Mouse (Mus musculus): ENCODE data around the gene Chst13. TPM values are rescaled to one million over a fixed set of nuclear protein-coding genes. Genes with fewer than 3 reads are reported as not detected.

The Chst13 gene
- total RNA-seq (2014; fragmentation: Nextera tagmentation): 11.5 and 16.0 TPM in 2 replicates
- 15.9 and 19.9 TPM in 2 replicates for total RNA-seq (2017)

DNA sequence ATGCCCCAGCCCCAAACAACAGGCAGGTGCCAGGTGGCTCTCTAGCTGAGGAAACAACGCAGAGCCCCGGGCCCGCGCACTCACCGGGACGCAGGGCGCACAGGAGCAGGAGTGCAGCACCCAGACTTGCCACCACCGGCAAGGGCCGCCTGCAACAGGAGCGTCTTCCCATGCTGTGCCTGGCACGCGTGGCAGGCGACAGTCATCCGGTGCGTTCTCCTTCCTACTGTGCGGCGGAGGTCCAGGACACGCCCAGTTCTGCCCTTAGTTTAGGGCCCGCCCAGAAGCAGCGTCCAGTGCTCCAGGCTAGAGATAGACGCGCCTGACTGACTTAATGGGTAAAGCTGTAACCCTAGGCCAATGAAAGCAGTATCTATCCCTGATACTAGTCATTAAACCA is at the start of gene Chst13:
Gene Chst13, minus strand, starts transcription at position 195 of the 400 bp plus-strand sequence.
- ATAC-seq (replicated peaks; ENCODE audit: poor library complexity, severe bottlenecking): peak; percentile 72

DNA sequence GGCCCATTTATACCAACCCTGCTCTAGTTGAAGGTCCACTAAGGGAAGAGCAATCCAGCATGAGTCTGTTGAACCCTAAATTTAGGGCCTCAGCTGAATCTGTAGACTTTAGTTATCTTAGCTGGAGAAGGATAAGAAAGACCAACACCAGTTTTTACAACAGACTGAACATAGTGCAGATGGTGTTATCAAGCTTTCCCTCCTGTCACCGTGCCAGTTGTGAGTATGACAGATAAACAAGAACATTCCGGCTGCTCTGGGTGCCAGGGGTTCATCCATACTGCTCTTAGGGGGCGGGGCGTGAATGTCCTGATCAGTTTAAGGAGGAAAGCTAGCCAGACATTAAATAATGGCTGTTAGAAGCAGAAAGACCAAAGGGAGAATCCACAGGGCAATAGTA is 49.7 kb upstream of the Chst13 start:
- no peak for ATAC-seq (replicated peaks; ENCODE audit: poor library complexity, severe bottlenecking)

DNA sequence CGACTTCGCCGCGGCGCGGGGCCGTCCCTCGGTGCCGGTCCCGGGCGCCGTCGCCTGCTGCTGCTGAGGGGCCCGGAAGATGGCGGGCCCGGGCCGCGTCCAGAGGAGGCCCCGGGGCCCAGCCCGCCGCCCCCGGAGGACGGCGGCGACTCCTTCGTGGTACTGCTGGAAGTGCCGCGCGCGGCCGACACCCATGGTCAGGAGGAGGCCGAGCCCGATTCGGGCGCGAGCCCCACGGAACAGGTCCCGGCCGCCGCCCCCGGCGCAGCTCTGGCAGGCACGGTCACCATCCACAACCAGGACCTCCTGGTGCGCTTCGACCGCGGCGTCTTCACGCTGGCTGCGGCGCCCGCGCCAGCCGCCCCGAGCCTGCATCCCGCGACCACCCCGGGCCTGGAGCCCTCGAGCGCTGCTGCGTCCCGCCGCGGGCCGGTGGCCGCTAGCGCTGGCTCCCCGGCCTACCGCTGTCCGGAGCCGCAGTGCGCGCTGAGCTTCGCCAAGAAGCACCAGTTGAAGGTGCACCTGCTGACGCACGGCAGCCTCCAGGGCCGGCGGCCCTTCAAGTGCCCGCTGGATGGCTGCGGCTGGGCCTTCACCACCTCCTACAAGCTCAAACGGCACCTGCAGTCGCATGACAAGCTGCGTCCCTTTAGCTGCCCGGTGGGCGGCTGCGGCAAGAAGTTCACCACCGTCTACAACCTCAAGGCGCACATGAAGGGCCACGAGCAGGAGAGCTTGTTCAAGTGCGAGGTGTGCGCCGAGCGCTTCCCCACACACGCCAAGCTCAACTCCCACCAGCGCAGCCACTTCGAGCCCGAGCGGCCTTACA is 45.0 kb upstream of the Chst13 start:
- ATAC-seq (replicated peaks; ENCODE audit: poor library complexity, severe bottlenecking): peak; percentile 40

DNA sequence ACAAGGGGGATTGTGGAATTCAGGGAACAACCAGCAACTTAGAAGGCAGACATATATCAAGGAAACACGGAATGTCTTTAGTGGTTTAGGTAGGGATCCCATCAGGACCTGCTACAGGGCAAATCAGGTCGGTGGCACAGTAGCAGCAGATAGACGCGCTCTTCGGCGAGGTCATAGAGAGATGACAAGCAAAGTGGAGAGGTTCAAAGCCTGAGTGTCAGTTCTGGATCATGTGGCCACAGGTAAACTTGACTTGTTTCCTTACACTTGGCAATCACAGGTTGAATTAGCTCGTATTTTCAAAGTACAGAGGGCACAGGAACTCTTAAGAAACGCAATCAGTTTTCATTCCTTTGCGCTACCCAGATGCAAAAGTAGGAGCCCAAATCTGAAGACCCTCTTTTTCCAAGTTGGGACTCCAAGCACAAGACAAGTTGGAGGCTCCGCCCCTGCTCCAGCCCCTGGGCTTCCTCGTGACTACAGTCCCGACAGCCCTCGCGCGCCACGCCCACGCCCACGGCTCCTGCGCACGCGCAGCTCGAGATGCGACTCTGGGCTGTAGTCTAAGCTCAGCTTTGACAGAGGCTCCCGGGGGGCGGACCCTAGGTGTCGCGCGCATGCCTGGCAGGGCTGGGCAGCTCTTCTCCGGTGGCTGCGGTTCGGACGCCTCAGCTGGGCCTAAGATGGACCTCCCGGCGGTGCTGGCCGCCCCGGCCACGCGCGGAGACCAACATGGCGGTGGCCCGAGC is 44.2 kb upstream of the Chst13 start, which contains the start of gene Zxdc:
Gene Zxdc, plus strand, starts transcription at position 517 of the 749 bp plus-strand sequence.
- ATAC-seq (replicated peaks; ENCODE audit: poor library complexity, severe bottlenecking): peak; percentile 95

DNA sequence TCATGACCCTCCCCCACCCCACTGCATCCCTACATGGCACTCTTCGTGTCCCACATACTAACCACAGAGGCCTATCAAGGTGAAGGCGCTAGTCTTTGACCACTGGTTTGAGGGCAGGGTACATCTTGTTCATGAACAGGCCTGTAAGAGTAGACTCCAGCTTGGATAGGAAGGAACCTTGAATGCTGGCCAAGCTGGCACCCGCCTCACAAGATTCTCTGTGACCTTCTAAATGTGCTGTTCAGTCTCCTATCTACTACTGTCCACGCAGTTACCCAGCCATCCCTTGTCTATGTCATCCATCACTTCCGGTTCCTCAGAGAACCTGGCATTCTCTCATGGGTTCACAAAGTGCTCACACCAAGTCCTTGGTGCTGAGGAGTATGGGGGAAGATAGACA is 38.3 kb upstream of the Chst13 start:
- no peak for ATAC-seq (replicated peaks; ENCODE audit: poor library complexity, severe bottlenecking)

DNA sequence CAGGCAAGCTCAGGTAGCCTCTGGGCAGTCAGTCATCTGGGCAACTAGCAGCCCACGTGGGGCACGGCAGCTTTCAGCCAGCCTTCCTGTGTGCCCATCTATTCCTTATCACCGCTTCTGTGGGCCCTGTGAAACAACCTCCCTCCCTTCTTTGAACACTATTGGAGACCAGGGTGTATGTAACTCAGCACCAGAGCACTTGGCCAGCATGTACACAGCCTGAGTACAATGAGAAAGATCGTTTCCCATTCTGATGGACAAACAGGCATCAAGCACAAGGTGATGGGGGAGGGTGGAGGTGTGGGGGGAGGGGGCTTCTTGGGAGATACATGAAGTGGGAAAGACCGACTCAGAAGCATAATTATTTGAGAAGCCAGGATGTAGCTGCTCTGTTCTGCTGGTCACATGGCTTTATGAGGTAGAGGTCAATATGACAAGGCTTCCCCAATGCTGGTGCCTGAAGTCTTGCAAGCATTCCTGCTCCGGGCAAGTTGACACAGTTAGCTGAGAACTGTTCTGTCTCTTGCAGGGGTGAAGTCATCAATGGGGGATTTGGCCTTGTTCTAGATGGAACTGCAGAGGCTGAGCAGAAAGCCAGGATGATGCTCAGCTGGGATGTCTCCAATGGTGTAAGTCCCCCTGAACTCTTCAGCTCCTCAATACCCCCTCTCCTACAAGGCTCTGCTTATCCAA is 36.1 kb upstream of the Chst13 start:
- ATAC-seq (replicated peaks; ENCODE audit: poor library complexity, severe bottlenecking): no peak

DNA sequence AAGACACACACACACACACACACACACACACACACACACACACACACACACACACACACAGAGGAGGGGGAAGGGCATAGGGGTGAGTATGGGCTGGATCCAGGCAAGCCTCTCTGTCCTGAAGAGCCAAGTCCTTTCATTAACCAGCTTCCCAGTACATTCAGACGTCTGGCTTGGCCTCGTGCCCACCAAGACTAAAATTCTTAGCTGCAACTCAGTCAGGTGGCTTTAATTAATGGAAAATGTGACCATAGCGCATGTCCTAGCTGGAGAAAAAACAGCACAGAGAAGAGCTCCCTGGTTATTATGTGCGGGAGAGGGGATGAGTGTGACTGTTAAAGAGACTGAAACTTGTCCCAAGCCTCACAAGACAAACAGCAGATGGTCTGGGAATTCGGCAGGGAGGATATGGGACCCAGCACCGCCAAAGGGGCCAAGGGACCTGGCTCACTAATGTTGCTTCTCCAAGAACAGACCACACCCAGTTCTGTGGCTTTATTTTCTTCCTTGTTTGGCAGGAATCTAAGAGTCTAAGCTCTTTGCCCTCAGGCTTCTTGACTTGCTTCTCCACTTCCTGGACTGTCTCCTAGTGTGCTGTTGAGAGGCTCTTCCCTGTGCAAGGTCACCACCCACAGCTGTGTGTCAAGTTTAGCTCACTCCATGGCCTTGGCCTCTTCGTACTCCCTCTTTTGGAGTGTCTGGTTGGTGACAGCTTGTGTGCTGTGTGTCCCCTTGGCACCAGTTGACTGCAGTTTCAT is 35.2 kb upstream of the Chst13 start:
- no peak; the same call in 1 of the 2 replicates for ATAC-seq (replicated peaks; ENCODE audit: poor library complexity, severe bottlenecking)

DNA sequence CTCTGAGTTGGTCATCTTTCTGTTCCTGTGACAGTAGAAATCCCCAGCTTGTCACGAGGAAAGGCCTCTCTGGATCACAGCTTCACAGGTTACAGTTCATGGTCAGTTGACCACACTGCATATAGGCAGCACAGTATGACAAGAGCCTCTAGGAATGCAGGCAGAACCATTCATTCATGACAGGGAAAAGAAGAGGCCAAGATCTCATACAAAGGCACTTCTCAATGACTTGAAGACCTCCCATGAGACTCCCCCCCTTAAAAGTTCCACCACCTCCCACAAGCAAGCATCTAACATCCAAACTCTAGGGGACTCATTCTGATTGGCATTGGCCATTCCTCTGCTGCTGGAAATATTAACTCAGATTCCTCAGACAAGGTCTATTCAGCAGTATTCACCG is 34.5 kb upstream of the Chst13 start:
- ATAC-seq (replicated peaks; ENCODE audit: poor library complexity, severe bottlenecking): no peak

DNA sequence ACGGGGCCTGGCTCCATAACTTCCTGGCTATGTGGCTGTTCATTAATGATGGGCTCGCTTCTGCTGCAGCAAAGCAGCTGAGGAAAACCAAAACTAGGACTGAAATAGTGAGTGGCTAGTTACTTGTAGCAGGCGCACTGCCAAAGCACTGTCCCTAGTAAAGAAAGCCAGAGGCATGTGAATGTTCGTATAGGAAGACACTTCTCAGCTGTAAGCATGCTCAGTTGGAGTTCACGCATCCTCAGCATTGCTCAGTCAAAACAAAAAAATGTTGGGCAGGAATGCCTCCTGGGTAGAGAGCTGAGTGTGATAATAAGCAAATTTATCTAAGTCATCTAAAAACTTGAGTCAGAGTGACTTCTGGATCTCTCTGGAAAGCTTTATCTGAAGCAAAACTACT is 33.2 kb upstream of the Chst13 start:
- ATAC-seq (replicated peaks; ENCODE audit: poor library complexity, severe bottlenecking): no peak

DNA sequence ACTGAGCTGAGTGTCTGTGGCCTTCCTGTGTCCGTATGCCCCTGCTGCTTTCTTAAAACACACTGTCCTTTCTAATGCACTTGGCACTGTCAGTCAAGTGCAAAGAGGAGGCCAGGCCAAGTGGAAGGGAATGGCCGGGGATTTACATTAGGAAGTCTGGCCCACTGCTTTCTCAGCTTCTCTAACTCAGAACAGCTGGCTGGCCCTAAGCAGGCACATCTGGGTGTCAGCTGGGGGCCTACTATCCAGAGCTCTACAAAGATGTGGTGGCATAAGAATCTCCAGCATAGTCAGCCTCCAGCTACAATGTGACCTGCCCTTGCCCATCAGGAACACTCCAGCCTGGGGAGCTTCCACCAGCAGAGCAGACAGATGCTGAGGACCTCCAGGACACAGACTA is 25.0 kb upstream of the Chst13 start:
- no peak for ATAC-seq (replicated peaks; ENCODE audit: poor library complexity, severe bottlenecking)

DNA sequence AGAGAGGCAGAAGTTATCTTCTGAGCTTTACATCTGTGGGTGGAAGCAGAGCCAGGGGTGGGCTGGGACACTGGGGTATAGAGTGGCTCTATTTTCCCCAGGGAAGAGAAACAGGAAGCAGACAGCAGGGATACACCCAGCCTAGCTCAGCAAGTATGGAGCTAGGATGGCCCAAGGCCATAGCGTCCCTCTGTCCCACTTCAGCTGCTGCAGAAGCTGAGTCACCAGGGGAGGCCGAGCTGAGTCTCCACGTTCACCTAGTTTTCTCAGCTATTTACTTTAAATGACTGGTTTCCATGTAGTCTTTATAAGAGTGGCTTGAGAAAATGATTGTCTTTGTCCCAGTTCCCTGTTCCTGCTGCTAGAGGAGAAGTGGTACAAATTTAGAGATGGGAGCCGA is 23.5 kb upstream of the Chst13 start:
- ATAC-seq (replicated peaks; ENCODE audit: poor library complexity, severe bottlenecking): no peak

DNA sequence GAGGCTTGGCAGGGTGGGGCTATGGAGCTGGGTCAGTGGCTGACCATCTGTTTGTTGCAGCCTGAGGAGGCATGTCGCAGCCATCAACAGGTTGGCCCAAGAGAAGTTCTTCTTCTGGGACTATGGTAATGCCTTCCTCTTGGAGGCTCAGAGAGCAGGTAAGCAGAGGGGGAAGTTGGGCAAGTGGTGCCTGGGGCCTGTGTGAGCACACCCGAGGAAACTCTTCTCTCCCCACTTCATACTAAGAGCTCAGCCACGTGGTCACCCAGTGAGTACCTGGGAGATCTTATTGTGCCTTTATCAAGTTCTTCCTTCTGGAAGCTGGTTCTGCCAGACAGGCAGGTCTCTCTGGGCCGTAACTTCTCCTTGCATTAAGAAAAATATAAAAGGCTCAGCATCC is 22.2 kb upstream of the Chst13 start:
- no peak for ATAC-seq (replicated peaks; ENCODE audit: poor library complexity, severe bottlenecking)

DNA sequence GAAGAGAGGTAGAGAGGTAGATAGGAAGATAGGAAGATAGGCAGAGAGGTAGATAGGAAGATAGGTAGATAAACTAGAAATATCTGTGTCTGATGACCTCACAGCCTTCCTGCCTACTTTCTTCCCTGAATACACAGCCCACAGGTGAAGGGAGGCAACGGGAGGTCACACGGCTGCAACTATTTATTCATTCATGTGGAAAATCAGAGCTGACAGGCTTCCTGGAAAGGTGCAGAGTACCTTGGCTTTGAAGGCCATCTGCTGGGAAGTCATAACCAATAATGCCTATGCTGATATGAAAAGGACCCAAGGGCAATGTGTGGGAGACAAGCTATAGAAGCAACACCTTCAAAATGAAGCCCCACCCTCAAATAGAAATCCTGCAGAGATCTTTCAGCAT is 17.4 kb upstream of the Chst13 start:
- ATAC-seq (replicated peaks; ENCODE audit: poor library complexity, severe bottlenecking): no peak

DNA sequence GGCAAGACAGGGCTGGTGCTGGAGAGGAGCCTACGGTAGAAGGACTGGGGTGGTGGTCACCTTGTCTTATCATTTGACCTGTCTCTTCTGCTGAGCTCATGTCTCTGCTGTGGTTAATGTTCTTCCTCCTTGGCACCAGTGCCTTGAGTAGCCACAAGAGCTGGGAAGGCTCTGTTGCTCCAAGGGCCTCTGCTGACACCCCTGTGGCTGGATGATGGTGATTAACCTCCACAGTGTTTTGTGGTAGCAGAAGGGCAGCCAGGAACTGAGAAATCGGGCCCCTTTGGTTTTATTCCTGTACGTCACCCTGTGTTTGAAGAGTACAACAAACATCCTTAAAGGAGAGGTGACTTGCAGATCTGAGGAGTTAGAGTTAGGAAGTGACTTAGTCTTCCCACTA is 9.3 kb upstream of the Chst13 start:
- ATAC-seq (replicated peaks; ENCODE audit: poor library complexity, severe bottlenecking): peak; percentile 57

DNA sequence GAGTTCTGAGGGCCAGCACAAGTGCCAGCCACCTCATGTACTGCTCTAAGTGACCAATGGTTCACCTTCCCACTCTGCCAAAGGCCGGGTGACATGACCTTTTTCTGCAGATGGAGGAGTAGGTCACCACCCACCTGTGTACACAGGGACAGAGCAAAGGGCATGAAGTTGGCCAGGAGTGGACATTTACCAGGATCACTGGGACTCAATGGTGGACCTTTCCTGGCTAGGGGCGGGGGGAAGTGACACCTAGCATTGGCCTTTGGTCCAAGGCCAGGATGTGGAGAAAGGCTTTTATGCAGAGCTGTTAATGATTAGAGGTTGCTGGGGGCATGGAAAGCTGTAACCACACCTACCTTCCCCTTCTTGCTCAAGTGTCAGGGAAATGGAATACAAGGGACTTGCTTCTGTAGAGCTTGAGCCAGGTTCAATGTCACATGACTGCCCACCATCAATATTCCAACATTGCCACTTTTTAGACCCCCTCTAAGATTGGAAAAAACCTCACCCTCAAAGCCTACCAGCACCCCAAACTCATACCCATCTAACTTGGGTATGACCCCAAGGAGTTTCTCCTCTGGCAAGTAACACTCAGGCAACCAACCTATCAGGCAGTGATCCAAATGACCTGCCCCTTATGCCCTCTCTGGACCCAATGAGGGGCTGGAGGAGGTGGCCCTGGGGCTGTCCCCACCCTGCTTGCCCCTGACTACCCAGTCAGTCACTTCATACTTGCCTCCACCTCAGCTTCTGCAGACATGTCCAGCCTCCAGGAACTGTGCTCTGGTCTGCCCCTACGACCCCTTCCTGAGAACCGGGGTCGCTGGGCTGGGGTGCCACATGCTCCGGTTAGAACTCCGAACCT is 7.8 kb upstream of the Chst13 start, which contains the start of gene Uroc1:
Gene Uroc1, plus strand, starts transcription at position 724 of the 865 bp plus-strand sequence.
- ATAC-seq (replicated peaks; ENCODE audit: poor library complexity, severe bottlenecking): no peak

DNA sequence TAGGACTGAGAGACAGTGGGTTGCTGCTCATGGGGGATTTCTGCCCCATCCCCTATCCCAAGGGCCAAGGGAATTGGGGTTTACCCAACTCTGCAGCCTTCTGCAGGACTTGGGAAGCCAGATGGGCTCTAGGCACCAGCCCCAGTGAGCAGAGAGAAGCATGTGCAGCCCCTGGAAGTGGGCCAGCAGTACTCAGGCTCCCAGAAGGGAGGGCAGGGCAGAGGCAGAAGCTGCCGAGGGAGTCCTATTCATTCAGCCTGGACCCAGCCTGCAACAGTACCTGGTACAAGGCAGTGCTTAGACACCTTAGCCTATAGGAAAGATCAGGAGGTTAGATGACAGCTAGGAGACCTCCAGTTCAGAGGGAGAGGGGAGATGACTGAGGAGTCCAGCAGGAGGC is 5.0 kb upstream of the Chst13 start:
- ATAC-seq (replicated peaks; ENCODE audit: poor library complexity, severe bottlenecking): no peak

DNA sequence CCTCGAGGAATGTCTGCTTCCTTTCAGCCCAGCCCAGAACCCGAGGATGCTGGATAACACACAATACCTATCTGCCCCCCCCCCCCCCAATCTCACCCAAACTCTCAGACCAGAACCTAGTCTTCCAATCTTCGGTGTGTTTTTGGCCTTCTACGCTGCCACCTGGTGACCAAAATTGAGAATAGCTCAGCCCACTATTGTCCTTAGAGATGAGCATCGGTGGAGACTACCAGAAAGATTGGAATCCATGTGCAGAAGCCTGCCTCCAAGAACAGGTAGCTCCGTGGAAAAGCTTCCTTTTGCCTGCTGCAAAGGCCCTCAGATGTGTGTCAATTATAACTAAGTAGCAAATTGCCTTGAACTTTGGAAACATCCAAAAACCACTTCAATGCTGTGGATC is 2.7 kb upstream of the Chst13 start:
- peak; percentile 43 for ATAC-seq (replicated peaks; ENCODE audit: poor library complexity, severe bottlenecking)

DNA sequence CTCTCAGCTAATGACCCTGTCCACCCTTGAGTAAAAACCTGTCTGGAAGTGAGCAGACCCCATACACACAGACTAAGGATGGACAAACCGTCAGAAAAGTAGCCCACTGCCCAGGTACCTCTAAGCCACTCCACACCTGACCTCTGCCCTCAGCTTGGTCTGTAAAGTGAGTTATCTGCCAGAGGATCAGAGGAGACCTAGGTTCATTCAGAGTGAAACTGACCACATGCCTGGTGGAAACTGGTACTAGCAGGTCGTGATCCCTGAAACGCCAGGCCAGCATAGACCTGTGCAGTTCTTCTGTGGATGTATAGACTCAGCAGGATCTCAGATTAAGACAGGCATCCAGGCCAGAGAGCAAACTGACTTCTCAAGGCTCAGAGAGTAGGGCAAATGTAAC is 522 bp downstream of the Chst13 start:
- no peak for ATAC-seq (replicated peaks; ENCODE audit: poor library complexity, severe bottlenecking)

DNA sequence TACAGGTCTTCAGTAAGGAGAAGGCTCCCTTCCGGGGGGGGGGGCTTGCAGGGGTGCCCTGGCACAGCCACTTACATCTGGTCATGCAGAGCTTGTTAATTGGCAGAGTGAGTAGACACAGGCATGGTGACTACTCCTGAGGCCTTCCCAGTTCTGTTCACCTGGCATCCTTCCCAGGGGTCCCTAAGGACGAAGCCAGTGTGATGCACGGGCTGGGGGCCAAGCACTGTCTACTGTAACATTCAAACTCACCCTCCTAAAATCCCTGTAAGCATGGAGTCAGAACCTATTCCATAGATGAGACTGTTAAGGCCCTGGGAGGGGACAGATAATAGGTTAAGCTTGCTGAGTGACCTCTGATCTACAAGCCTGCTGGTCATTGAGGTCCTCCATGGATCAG is 959 bp downstream of the Chst13 start:
- ATAC-seq (replicated peaks; ENCODE audit: poor library complexity, severe bottlenecking): no peak

All from granulocyte monocyte progenitor cell, adult 5-6 weeks (primary cell).